Mouse (Mus musculus) hindbrain, embryonic 13.5 days (tissue): Measurements from ENCODE around the gene Ifitm1. TPM values are rescaled to one million over a fixed set of nuclear protein-coding genes. Genes with fewer than 3 reads are reported as not detected.
A peak's percentile ranks its signal among the peaks of the same experiment; 100 is the strongest.

ENCODE experiments used
- ATAC-seq: fragments of 200-750 bp; cut with Nextera tagmentation; 2 replicates; pipeline ENCODE4 v1.8.0; 2017; ENCODE audit warnings: moderate TSS enrichment; ENCODE audit not compliant: low FRiP score
- H3K27ac ChIP-seq: fragments of 300-500 bp; sonication (generic); 2 replicates; pipeline ENCODE4 v1.5.1; 2015; ENCODE audit warnings: inconsistent platforms, mild to moderate bottlenecking, moderate library complexity
- H3K27me3 ChIP-seq: fragments of 300-500 bp; sonication (generic); 2 replicates; pipeline ENCODE4 v1.6.1; 2015; ENCODE audit warnings: mild to moderate bottlenecking, inconsistent platforms
- H3K36me3 ChIP-seq: fragments of 300-500 bp; sonication (generic); 2 replicates; pipeline ENCODE4 v1.6.1; 2015; ENCODE audit warnings: mild to moderate bottlenecking, inconsistent platforms
- H3K4me1 ChIP-seq: fragments of 300-500 bp; sonication (generic); replicated peaks from 2 replicates; pipeline ENCODE4 v1.6.1; 2015; ENCODE audit warnings: inconsistent platforms
- H3K4me2 ChIP-seq: fragments of 300-500 bp; sonication (generic); 2 replicates; pipeline ENCODE4 v1.6.1; 2015; ENCODE audit warnings: inconsistent platforms, mild to moderate bottlenecking, moderate library complexity
- H3K4me3 ChIP-seq: fragments of 300-500 bp; sonication (generic); 2 replicates; pipeline ENCODE4 v1.5.1; 2015; ENCODE audit warnings: mild to moderate bottlenecking, inconsistent platforms
- H3K9ac ChIP-seq: fragments of 300-500 bp; sonication (generic); 2 replicates; pipeline ENCODE4 v1.6.1; 2015; ENCODE audit warnings: mild to moderate bottlenecking, inconsistent platforms
- H3K9me3 ChIP-seq: fragments of 300-500 bp; sonication (generic); 2 replicates; pipeline ENCODE4 v1.6.1; 2016; ENCODE audit warnings: inconsistent platforms
- WGBS: fragments of 180-500 bp; shearing (Covaris S2); methylation state at CpG from one replicate; pipeline ENCODE4 v1.1.7; 2015; 5-methylcytosine and 5-hydroxymethylcytosine counted together
- polyA plus RNA-seq: library from polyadenylated mRNA; unstranded; fragments of >200 nt; fragmentation: Nextera tagmentation; extraction: Ambion mirVana; gene quantifications from 2 replicates; pipeline ENCODE4 v1.2.1, GENCODE M21; 2015

Gene Ifitm1
- polyA plus RNA-seq, 1 experiment from 2014 or later: 13.6 TPM

GRCm38 (mm10) chr7:140953133-140953532 is 13.9 kb upstream of the Ifitm1 start:
- no peaks in the 10 kb centered on the region for H3K9me3 ChIP-seq
- no peak overlapping the region for H3K4me3 ChIP-seq
- no peak overlapping the region for H3K4me2 ChIP-seq
- no peaks in the 10 kb centered on the region for H3K36me3 ChIP-seq
- H3K27ac ChIP-seq: no peak overlapping the region
- H3K27me3 ChIP-seq: 0 out of 2 replicates have a peak, but pooled peaks cover 8% of the 10 kb centered on the region
- no peak for ATAC-seq
- WGBS: 86% methylated on average over 11 of the region's 11 CpGs
- H3K9ac ChIP-seq: no peak overlapping the region
- H3K4me1 ChIP-seq: peaks cover 30% of the 10 kb centered on the region

DNA sequence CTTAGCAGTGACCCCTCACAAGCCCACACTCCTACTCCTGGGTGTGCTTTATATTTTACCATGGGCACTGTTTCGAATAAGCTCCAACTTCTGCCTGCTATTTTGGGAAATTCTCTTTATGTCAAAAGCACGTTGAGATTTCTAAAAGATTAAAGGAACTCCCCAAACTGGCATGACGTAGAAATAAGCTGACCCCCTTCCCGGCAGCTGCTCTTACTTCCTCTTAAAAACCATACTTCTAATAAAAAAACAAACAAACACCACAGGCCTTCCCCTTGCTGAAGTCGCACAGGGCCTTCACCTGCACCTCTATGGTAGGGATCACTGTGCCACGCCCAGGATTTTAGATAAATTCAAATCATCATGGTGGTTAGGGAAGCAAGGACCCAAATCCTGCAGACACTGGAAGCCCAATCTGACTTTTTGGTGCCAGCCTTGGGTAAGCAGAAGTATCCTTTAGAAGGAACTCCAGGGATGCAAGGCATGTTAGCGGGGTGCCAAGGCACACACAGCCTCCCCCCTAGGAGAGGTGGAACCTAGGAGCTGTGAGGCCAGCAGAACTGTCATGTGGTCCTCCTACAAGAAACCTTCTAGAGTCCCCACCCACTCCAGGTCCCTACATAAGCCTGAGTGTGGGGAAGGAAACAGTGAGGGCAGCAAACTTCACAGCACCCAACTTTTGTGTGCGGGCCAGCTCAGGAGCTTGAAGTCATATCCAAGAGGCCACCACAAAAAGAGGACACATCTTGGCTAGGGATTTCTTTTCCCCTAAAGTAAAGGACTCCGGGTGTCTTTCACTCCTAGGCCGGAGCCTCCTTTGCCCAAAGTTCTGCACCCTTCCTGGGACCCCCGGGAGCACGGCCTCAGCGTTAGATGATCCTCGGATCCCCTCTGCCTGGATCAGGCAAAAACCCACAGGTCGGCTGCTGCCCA is 13.0 kb upstream of the Ifitm1 start:
- peak overlapping the region; percentile 59 for H3K4me2 ChIP-seq
- no peaks in the 10 kb centered on the region for H3K36me3 ChIP-seq
- 68% methylated on average over 15 of the region's 15 CpGs for WGBS
- H3K4me3 ChIP-seq: peak overlapping the region; percentile 32
- 0 out of 2 replicates have a peak, but pooled peaks cover 11% of the 10 kb centered on the region for H3K27me3 ChIP-seq
- peaks cover 31% of the 10 kb centered on the region for H3K4me1 ChIP-seq
- no peaks in the 10 kb centered on the region for H3K9me3 ChIP-seq
- ATAC-seq: no peak
- no peak overlapping the region for H3K9ac ChIP-seq
- no peak overlapping the region for H3K27ac ChIP-seq

GRCm38 (mm10) chr7:140954733-140955071 is 12.3 kb upstream of the Ifitm1 start:
- peaks cover 36% of the 10 kb centered on the region for H3K4me1 ChIP-seq
- H3K27me3 ChIP-seq: 0 out of 2 replicates have a peak, but pooled peaks cover 11% of the 10 kb centered on the region
- H3K9ac ChIP-seq: peak overlapping the region; percentile 66
- no peak for ATAC-seq
- no peak overlapping the region for H3K27ac ChIP-seq
- H3K36me3 ChIP-seq: no peaks in the 10 kb centered on the region
- peak overlapping the region; percentile 32 for H3K4me3 ChIP-seq
- WGBS: 12% methylated on average over 9 of the region's 9 CpGs
- H3K9me3 ChIP-seq: no peaks in the 10 kb centered on the region
- H3K4me2 ChIP-seq: peak overlapping the region; percentile 59

DNA sequence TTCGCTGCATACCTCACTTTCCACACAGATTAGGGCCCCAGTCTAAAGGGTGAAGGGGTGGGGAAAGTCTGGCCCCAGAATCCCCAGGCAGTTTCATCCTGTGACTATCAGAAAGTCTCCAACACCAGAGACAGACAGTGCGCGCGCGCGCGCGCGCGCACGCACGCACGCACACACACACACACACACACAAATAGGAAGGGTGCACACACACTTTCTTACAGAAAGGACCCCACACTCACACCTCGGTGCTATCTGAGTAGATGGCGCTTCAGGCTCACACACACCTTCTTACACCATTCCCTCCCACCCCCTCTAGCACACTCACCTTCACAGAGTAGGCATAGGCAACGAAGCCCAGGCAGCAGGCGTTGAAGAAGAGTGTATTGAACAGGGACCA is 11.7 kb upstream of the Ifitm1 start:
- no peaks in the 10 kb centered on the region for H3K9me3 ChIP-seq
- H3K27me3 ChIP-seq: 0 out of 2 replicates have a peak, but pooled peaks cover 11% of the 10 kb centered on the region
- no peaks in the 10 kb centered on the region for H3K36me3 ChIP-seq
- peak overlapping the region; percentile 59 for H3K4me2 ChIP-seq
- H3K27ac ChIP-seq: no peak overlapping the region
- H3K4me1 ChIP-seq: peaks cover 31% of the 10 kb centered on the region
- H3K4me3 ChIP-seq: peak overlapping the region; percentile 32
- WGBS: 27% methylated on average over 17 of the region's 17 CpGs
- peak overlapping the region; percentile 66 for H3K9ac ChIP-seq
- ATAC-seq: peak; percentile 61

- 0 out of 2 replicates have a peak, but pooled peaks have one; percentile 32 for ATAC-seq
- Histone ChIP-seq H3K4me1 (peaks cover 25% of the 10 kb centered on the region), H3K4me2 (peak within 1 kb of the TSS; percentile 59), H3K4me3 (peak within 1 kb of the TSS; percentile 32), H3K27me3 (0 out of 2 replicates have a peak, but pooled peaks cover 11% of the 10 kb centered on the region), H3K36me3 (no peaks in the 10 kb centered on the region), H3K27ac (0 out of 2 replicates have a peak within 1 kb of the TSS, but pooled peaks have one; percentile 8), H3K9me3 (no peaks in the 10 kb centered on the region), H3K9ac (peak within 1 kb of the TSS; percentile 66)
- 26% methylated on average over 11 of the region's 11 CpGs for WGBS
Observed at GRCm38 (mm10) chr7:140955758-140956555, 11.1 kb upstream of the Ifitm1 start, which contains the start of the genes Gm45717 and Ifitm2. Gene Gm45717 (minus strand): TSS chr7:140955937. Gene Ifitm2 (minus strand): TSS chr7:140955987.

DNA sequence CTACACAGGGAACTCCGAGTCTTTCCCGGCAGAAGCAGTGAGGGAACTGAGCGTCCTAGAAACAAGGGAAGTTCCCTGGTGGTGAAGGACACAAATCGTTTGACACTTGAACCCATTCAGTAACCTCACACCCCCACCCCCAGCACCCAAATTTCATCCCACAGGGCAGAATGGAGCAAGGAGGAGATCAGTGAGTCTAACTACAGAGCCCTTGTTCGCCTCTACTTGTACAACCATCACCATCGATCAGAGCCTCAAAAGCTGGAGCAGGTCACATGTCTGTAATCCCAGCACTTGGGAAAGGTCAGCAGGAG is 10.5 kb upstream of the Ifitm1 start:
- no peak overlapping the region for H3K4me2 ChIP-seq
- peaks cover 21% of the 10 kb centered on the region for H3K4me1 ChIP-seq
- H3K36me3 ChIP-seq: no peaks in the 10 kb centered on the region
- WGBS: 64% methylated on average over 6 of the region's 6 CpGs
- no peak overlapping the region for H3K9ac ChIP-seq
- H3K27me3 ChIP-seq: 0 out of 2 replicates have a peak, but pooled peaks cover 11% of the 10 kb centered on the region
- no peak overlapping the region for H3K4me3 ChIP-seq
- H3K27ac ChIP-seq: 0 out of 2 replicates have a peak overlapping the region, but pooled peaks have one; percentile 8
- H3K9me3 ChIP-seq: no peaks in the 10 kb centered on the region
- ATAC-seq: no peak

- H3K4me1 ChIP-seq: peaks cover 17% of the 10 kb centered on the region
- ATAC-seq: no peak
Observed at GRCm38 (mm10) chr7:140959181-140959901, 7.7 kb upstream of the Ifitm1 start.

DNA sequence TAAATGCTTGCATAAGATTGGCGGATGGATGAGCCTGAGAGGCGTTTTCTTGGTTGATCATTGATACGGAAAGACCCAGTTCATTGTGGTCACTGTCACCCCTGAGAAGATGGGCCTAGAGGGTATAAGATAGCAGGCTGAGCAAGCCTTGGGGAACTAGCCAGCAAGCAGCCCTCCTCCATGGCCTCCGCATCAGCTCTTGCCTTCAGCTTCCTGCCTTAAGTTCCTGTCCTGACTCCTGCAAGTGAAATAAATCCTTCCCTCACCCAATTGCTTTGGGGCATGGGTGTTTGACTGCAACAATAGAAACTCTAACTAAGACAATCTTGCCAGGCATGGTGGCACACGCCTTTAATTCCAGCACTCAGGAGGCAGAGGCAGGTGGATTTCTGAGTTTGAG is 7.0 kb upstream of the Ifitm1 start:
- no peaks in the 10 kb centered on the region for H3K9me3 ChIP-seq
- H3K4me3 ChIP-seq: no peak overlapping the region
- 62% methylated on average over 5 of the region's 5 CpGs for WGBS
- H3K9ac ChIP-seq: no peak overlapping the region
- no peak for ATAC-seq
- 0 out of 2 replicates have a peak, but pooled peaks cover 11% of the 10 kb centered on the region for H3K27me3 ChIP-seq
- no peak overlapping the region for H3K27ac ChIP-seq
- H3K4me2 ChIP-seq: no peak overlapping the region
- no peaks in the 10 kb centered on the region for H3K36me3 ChIP-seq
- peaks cover 11% of the 10 kb centered on the region for H3K4me1 ChIP-seq

More at GRCm38 (mm10) chr7:140959181-140959901, 7.7 kb upstream of the Ifitm1 start:
- Histone ChIP-seq H3K27me3 (0 out of 2 replicates have a peak, but pooled peaks cover 11% of the 10 kb centered on the region), H3K36me3 (no peaks in the 10 kb centered on the region), H3K9ac (no peak overlapping the region), H3K9me3 (no peaks in the 10 kb centered on the region), H3K4me3 (no peak overlapping the region), H3K4me2 (no peak overlapping the region), H3K27ac (no peak overlapping the region)
- WGBS: 5% methylated on average over 9 of the region's 9 CpGs

GRCm38 (mm10) chr7:140961416-140961815 is 5.6 kb upstream of the Ifitm1 start:
- Histone ChIP-seq H3K36me3 (no peaks in the 10 kb centered on the region), H3K4me1 (peaks cover 7% of the 10 kb centered on the region; the same call in 1 of the 2 replicates), H3K9me3 (no peaks in the 10 kb centered on the region), H3K27ac (no peak overlapping the region), H3K27me3 (0 out of 2 replicates have a peak, but pooled peaks cover 6% of the 10 kb centered on the region), H3K9ac (no peak overlapping the region), H3K4me3 (no peak overlapping the region), H3K4me2 (no peak overlapping the region)
- ATAC-seq: no peak
- WGBS: 49% methylated on average over 2 of the region's 2 CpGs

GRCm38 (mm10) chr7:140962733-140963132 is 4.3 kb upstream of the Ifitm1 start:
- Histone ChIP-seq H3K27me3 (peaks cover 10% of the 10 kb centered on the region; the same call in 1 of the 2 replicates), H3K4me3 (no peak overlapping the region), H3K27ac (no peak overlapping the region), H3K4me2 (no peak overlapping the region), H3K4me1 (peaks cover 7% of the 10 kb centered on the region; the same call in 1 of the 2 replicates), H3K9ac (no peak overlapping the region), H3K36me3 (no peaks in the 10 kb centered on the region), H3K9me3 (no peaks in the 10 kb centered on the region)
- ATAC-seq: no peak
- WGBS: 57% methylated on average over 2 of the region's 2 CpGs

DNA sequence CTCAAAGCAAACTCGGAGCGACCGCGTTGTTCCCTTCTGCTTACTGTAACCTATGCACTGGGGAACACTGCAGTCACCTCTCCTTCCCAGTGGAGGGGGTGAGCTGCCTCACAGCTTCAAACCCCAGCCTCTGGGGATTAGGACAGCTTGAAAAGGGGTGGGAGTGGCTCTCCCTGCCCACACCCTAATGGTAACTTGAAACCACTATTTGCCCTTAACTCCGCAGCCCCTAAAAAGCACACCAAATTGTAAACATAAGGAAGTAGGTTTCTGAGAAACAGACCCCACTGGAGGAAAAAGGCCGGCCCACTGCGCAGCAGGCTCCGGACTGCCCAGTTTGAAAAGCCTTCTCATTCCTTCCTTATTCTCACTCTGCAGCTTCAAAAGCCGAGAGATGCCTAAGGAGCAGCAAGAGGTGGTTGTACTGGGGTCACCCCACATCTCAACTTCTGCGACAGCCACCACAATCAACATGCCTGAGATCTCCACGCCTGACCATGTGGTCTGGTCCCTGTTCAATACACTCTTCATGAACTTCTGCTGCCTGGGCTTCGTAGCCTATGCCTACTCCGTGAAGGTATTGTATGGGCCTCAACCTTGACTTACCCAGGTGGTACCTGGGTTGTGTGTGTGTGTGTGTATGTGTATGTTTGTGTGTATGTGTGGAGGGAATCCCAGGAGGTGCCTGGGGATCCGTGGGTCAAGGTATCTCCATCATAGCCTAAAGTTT is 1.0 kb downstream of the Ifitm1 start:
- ATAC-seq: no peak

More for the DNA sequence above, 1.0 kb downstream of the Ifitm1 start:
- no peak overlapping the region for H3K27ac ChIP-seq
- peaks cover 21% of the 10 kb centered on the region for H3K27me3 ChIP-seq
- H3K4me1 ChIP-seq: no peaks in the 10 kb centered on the region
- no peak overlapping the region for H3K9ac ChIP-seq
- no peaks in the 10 kb centered on the region for H3K36me3 ChIP-seq
- no peak overlapping the region for H3K4me2 ChIP-seq
- 7% methylated on average over 14 of the region's 14 CpGs for WGBS
- H3K4me3 ChIP-seq: no peak overlapping the region
- H3K9me3 ChIP-seq: no peaks in the 10 kb centered on the region
